Mouse (Mus musculus): Measurements from ENCODE around the gene Ak7.

The Ak7 gene

GRCm38 (mm10) chr12:105786113-105786512 lies 80.3 kb downstream of the Ak7 start:
- DNase-seq (ENCODE audit: low spot score in 2 of 2) = no peak

- DNase-seq (ENCODE audit: low spot score in 2 of 2) = no peak
These were observed 81.8 kb downstream of the Ak7 start for GRCm38 (mm10) chr12:105787626-105788025.

GRCm38 (mm10) chr12:105789885-105790284 lies 84.1 kb downstream of the Ak7 start:
- no peak for DNase-seq (ENCODE audit: low spot score in 2 of 2)

GRCm38 (mm10) chr12:105794896-105795295 lies 89.1 kb downstream of the Ak7 start:
- DNase-seq (ENCODE audit: low spot score in 2 of 2) = no peak

GRCm38 (mm10) chr12:105798001-105798400 lies 92.2 kb downstream of the Ak7 start:
- DNase-seq (ENCODE audit: low spot score in 2 of 2) = no peak

GRCm38 (mm10) chr12:105805790-105806189 lies 100.0 kb downstream of the Ak7 start:
- DNase-seq (ENCODE audit: low spot score in 2 of 2) = no peak

- no peak for DNase-seq (ENCODE audit: low spot score in 2 of 2)
These were observed 100.4 kb downstream of the Ak7 start for GRCm38 (mm10) chr12:105806205-105806604.

- no peak for DNase-seq (ENCODE audit: low spot score in 2 of 2)
These were observed 101.6 kb downstream of the Ak7 start for GRCm38 (mm10) chr12:105807416-105807815.

- DNase-seq (ENCODE audit: low spot score in 2 of 2) = no peak
These were observed 103.2 kb downstream of the Ak7 start for GRCm38 (mm10) chr12:105808945-105809344.

- DNase-seq (ENCODE audit: low spot score in 2 of 2) = no peak
These were observed 104.8 kb downstream of the Ak7 start for GRCm38 (mm10) chr12:105810608-105811007.

GRCm38 (mm10) chr12:105813957-105814356 lies 108.2 kb downstream of the Ak7 start:
- no peak for DNase-seq (ENCODE audit: low spot score in 2 of 2)

GRCm38 (mm10) chr12:105823472-105823871 lies 117.7 kb downstream of the Ak7 start:
- DNase-seq (ENCODE audit: low spot score in 2 of 2) = no peak

GRCm38 (mm10) chr12:105824743-105825142 lies 119.0 kb downstream of the Ak7 start:
- DNase-seq (ENCODE audit: low spot score in 2 of 2) = no peak

- DNase-seq (ENCODE audit: low spot score in 2 of 2) = no peak
These were observed 119.5 kb downstream of the Ak7 start for GRCm38 (mm10) chr12:105825266-105825665.

All from urinary bladder, postnatal 36 days (tissue).